Mouse (Mus musculus) MEL (cell line): Measurements from ENCODE around the gene Stat2.

Source experiments
- CTCF ChIP-seq, 3 experiments: IDR thresholded peaks in 2 of 3; conservative IDR thresholded peaks in 1 of 3; 2 replicates each; pipeline ENCODE4 v1.5.1; 2011 to 2012; ENCODE audit warnings: low read length in 3 of 3, low read depth in 2 of 3, mild to moderate bottlenecking in 2 of 3, improper control_type of control experiment in 1 of 3, inconsistent platforms in 1 of 3, mixed read lengths in 1 of 3, moderate library complexity in 1 of 3; ENCODE audit not compliant: control insufficient read depth in 1 of 3, insufficient read depth in 1 of 3, poor library complexity in 1 of 3, severe bottlenecking in 1 of 3
- MXI1 ChIP-seq: IDR thresholded peaks from 2 replicates; pipeline ENCODE4 v1.6.1; 2011; ENCODE audit warnings: mild to moderate bottlenecking, low read depth, low read length, improper control_type of control experiment
- ZC3H11A ChIP-seq: IDR thresholded peaks from 2 replicates; pipeline ENCODE4 v1.6.1; 2012; ENCODE audit warnings: low read depth, mild to moderate bottlenecking, inconsistent platforms, low read length, improper control_type of control experiment

DNA sequence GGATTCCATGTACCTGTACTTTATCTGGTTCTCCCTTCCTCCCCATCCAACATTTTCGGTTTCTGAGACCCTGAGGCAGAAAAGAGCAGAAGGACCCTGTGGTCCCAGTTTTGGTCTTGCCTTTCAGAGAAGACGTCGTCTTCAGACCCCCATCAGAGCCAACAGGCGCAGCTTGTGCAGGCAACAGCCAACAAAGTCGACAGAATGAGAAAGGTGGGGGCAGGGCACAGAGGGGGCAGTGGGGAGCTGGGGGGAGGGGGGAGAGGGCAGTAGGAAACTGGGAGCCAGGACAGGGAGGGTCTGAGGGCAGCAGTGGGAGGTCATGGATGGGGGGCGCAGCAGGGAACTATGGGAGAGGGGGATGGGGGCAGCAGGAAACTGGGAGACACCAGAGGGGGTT, 7.8 kb downstream of the Stat2 start:
- TF ChIP-seq CTCF (IDR thresholded peaks at IDR 0.05 in 2 of 3, conservative IDR thresholded peaks at IDR 0.05 in 1 of 3; ENCODE audit: control insufficient read depth in 1 of 3, insufficient read depth in 1 of 3, low read depth in 2 of 3, low read length in 3 of 3, poor library complexity in 1 of 3, severe bottlenecking in 1 of 3) (no peak), MXI1 (no peak), ZC3H11A (no peak)
